Mouse (Mus musculus) lung, postnatal 14 days (tissue): ENCODE data around the gene Fem1a.
"Not testable (repeated sequence)": the region's sequence is repeated elsewhere in the genome, so short reads cannot be mapped to it uniquely, and the experiment has no call there.

Experiments used
- DNase-seq: peaks from one replicate; pipeline ENCODE4 v3.0.0; 2021

Gene Fem1a

GRCm38 (mm10) chr17:56255863-56256238, 759 bp upstream of the Fem1a start:
- DNase-seq = peak; percentile 100

- DNase-seq = no peak
Observed at GRCm38 (mm10) chr17:56257181-56257894, 728 bp downstream of the Fem1a start.

GRCm38 (mm10) chr17:56258269-56258668, 1.7 kb downstream of the Fem1a start:
- DNase-seq = not testable (repeated sequence)

- not testable (repeated sequence) for DNase-seq
Observed at GRCm38 (mm10) chr17:56258812-56259211, 2.2 kb downstream of the Fem1a start.

- DNase-seq = no peak
Observed at GRCm38 (mm10) chr17:56259301-56260037, 2.9 kb downstream of the Fem1a start.

- no peak for DNase-seq
Observed at GRCm38 (mm10) chr17:56261166-56261565, 4.6 kb downstream of the Fem1a start.

GRCm38 (mm10) chr17:56262645-56263094, 6.1 kb downstream of the Fem1a start:
- no peak for DNase-seq

GRCm38 (mm10) chr17:56264020-56264419, 7.4 kb downstream of the Fem1a start:
- DNase-seq = peak; percentile 87

GRCm38 (mm10) chr17:56265011-56265410, 8.4 kb downstream of the Fem1a start:
- DNase-seq = no peak

GRCm38 (mm10) chr17:56265869-56266268, 9.3 kb downstream of the Fem1a start:
- no peak for DNase-seq

- DNase-seq = no peak
Observed at GRCm38 (mm10) chr17:56266271-56266670, 9.7 kb downstream of the Fem1a start.

GRCm38 (mm10) chr17:56269153-56269630, 12.6 kb downstream of the Fem1a start:
- DNase-seq = peak; percentile 68

- no peak for DNase-seq
Observed at GRCm38 (mm10) chr17:56269741-56270140, 13.1 kb downstream of the Fem1a start.

GRCm38 (mm10) chr17:56271609-56272253, 15.1 kb downstream of the Fem1a start:
- no peak for DNase-seq

- DNase-seq = peak; percentile 63
Observed at GRCm38 (mm10) chr17:56272644-56273043, 16.0 kb downstream of the Fem1a start.

- no peak for DNase-seq
Observed at GRCm38 (mm10) chr17:56273482-56273881, 16.9 kb downstream of the Fem1a start.

GRCm38 (mm10) chr17:56273986-56274385, 17.4 kb downstream of the Fem1a start:
- DNase-seq = no peak

GRCm38 (mm10) chr17:56275842-56276480, 19.4 kb downstream of the Fem1a start:
- DNase-seq = no peak

- DNase-seq = peak; percentile 90
Observed at GRCm38 (mm10) chr17:56276643-56277566, 20.3 kb downstream of the Fem1a start, which contains the start of gene Ticam1. Gene Ticam1, minus strand, starts transcription at chr17:56276786.

- DNase-seq = no peak
Observed at GRCm38 (mm10) chr17:56277567-56277893, 20.9 kb downstream of the Fem1a start.

GRCm38 (mm10) chr17:56278340-56278739, 21.7 kb downstream of the Fem1a start:
- no peak for DNase-seq
